Mouse (Mus musculus): Measurements from ENCODE around the gene Gp2.

- no peak for TF ChIP-seq POLR2A (IDR thresholded peaks at IDR 0.05; ENCODE audit: borderline replicate concordance, low read depth, low read length)
- TF ChIP-seq CTCF (IDR thresholded peaks at IDR 0.05; ENCODE audit: low read depth, low read length): no peak
These were observed at the start of gene Gp2 for GRCm38 (mm10) chr7:119459185-119459584.

Measured in bone marrow macrophage, adult 2 months (primary cell).